Mouse (Mus musculus): ENCODE results near the gene Akna. TPM values are rescaled to one million over a fixed set of nuclear protein-coding genes. Genes with fewer than 3 reads are reported as not detected.

The Akna gene
- polyA plus RNA-seq, 1 experiment from 2014 or later = 6.0 TPM

GRCm38 (mm10) chr4:63368577-63368976, 34.6 kb downstream of the Akna start:
- no peak overlapping the region for H3K27ac ChIP-seq (ENCODE audit: low read depth, low read length)
- peak; percentile 84 for DNase-seq (ENCODE audit: low spot score)
- ATAC-seq (ENCODE audit: insufficient read depth, low FRiP score, low TSS enrichment) = peak; percentile 66; the same call in 1 of the 2 replicates
- no peaks in the 10 kb centered on the region for H3K27me3 ChIP-seq (ENCODE audit: control insufficient read depth, insufficient read depth, low read length)
- H3K4me3 ChIP-seq (ENCODE audit: low read depth, low read length) = no peak overlapping the region
- no peak overlapping the region for H3K4me2 ChIP-seq (ENCODE audit: low read depth)
- H3K36me3 ChIP-seq (ENCODE audit: control insufficient read depth, insufficient read depth, low read length) = no peaks in the 10 kb centered on the region; the same call in none of the 2 replicates
- WGBS = 14% methylated on average over 4 of the region's 4 CpGs
- no peak overlapping the region for H3K9ac ChIP-seq (ENCODE audit: low read length)
- no peaks in the 10 kb centered on the region for H3K4me1 ChIP-seq (ENCODE audit: control insufficient read depth, insufficient read depth, low read length)
- H3K9me3 ChIP-seq (ENCODE audit: control insufficient read depth, low read length) = no peaks in the 10 kb centered on the region

- Histone ChIP-seq H3K27me3 (ENCODE audit: control insufficient read depth, insufficient read depth, low read length) (no peaks in the 10 kb centered on the region), H3K4me2 (ENCODE audit: low read depth) (no peak within 1 kb of the TSS), H3K4me1 (ENCODE audit: control insufficient read depth, insufficient read depth, low read length) (no peaks in the 10 kb centered on the region), H3K4me3 (ENCODE audit: low read depth, low read length) (no peak within 1 kb of the TSS), H3K36me3 (ENCODE audit: control insufficient read depth, insufficient read depth, low read length) (no peaks in the 10 kb centered on the region), H3K9me3 (ENCODE audit: control insufficient read depth, low read length) (no peaks in the 10 kb centered on the region), H3K27ac (ENCODE audit: low read depth, low read length) (no peak within 1 kb of the TSS), H3K9ac (ENCODE audit: low read length) (no peak within 1 kb of the TSS)
- ATAC-seq (ENCODE audit: insufficient read depth, low FRiP score, low TSS enrichment) (no peak), DNase-seq (ENCODE audit: low spot score) (no peak)
- 91% methylated on average over 5 of the region's 5 CpGs for WGBS
Measured at GRCm38 (mm10) chr4:63362150-63362549, 41.0 kb downstream of the Akna start, which contains the start of gene Orm2. Gene Orm2, plus strand, starts transcription at chr4:63362449.

DNA sequence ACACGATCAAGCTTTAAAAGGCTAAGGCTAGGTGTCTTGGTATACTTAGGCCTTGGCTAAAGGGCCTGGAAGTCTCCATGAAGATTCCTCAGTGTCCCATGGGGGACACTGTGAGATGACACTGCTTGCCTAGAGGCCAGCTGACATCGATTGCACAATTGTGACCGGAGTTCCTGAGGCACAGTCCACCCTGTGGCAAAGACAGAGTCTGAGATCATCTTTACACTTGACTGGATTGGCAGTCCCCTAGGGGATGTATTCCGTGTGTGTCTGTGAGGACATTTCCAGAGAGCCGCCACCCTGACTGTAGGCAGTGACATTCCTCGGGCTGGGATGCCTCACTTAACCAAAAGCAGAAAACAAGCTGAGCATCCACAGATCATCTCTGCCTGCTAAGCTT, 43.3 kb downstream of the Akna start:
- DNase-seq (ENCODE audit: low spot score) (no peak), ATAC-seq (ENCODE audit: insufficient read depth, low FRiP score, low TSS enrichment) (no peak)
- H3K9me3 ChIP-seq (ENCODE audit: control insufficient read depth, low read length) = no peaks in the 10 kb centered on the region
- H3K27me3 ChIP-seq (ENCODE audit: control insufficient read depth, insufficient read depth, low read length) = no peaks in the 10 kb centered on the region
- H3K4me2 ChIP-seq (ENCODE audit: low read depth) = no peak overlapping the region
- H3K4me1 ChIP-seq (ENCODE audit: control insufficient read depth, insufficient read depth, low read length) = no peaks in the 10 kb centered on the region
- no peaks in the 10 kb centered on the region for H3K36me3 ChIP-seq (ENCODE audit: control insufficient read depth, insufficient read depth, low read length)
- WGBS = 88% methylated on average over 6 of the region's 6 CpGs
- H3K27ac ChIP-seq (ENCODE audit: low read depth, low read length) = no peak overlapping the region
- no peak overlapping the region for H3K9ac ChIP-seq (ENCODE audit: low read length)
- no peak overlapping the region for H3K4me3 ChIP-seq (ENCODE audit: low read depth, low read length)

- Histone ChIP-seq H3K4me1 (ENCODE audit: control insufficient read depth, insufficient read depth, low read length) (no peaks in the 10 kb centered on the region), H3K9me3 (ENCODE audit: control insufficient read depth, low read length) (no peaks in the 10 kb centered on the region), H3K9ac (ENCODE audit: low read length) (no peak overlapping the region), H3K27ac (ENCODE audit: low read depth, low read length) (no peak overlapping the region), H3K4me3 (ENCODE audit: low read depth, low read length) (no peak overlapping the region), H3K36me3 (ENCODE audit: control insufficient read depth, insufficient read depth, low read length) (no peaks in the 10 kb centered on the region), H3K27me3 (ENCODE audit: control insufficient read depth, insufficient read depth, low read length) (no peaks in the 10 kb centered on the region), H3K4me2 (ENCODE audit: low read depth) (no peak overlapping the region)
- WGBS = 45% methylated on average over 2 of the region's 2 CpGs
- DNase-seq (ENCODE audit: low spot score) = no peak
- no peak for ATAC-seq (ENCODE audit: insufficient read depth, low FRiP score, low TSS enrichment)
Measured at GRCm38 (mm10) chr4:63356981-63357570, 46.1 kb downstream of the Akna start.

GRCm38 (mm10) chr4:63355877-63356665, 47.1 kb downstream of the Akna start, which contains the start of gene Orm3:
Gene Orm3, plus strand, starts transcription at chr4:63356162.
- Histone ChIP-seq H3K27me3 (ENCODE audit: control insufficient read depth, insufficient read depth, low read length) (no peaks in the 10 kb centered on the region), H3K9ac (ENCODE audit: low read length) (no peak within 1 kb of the TSS), H3K4me2 (ENCODE audit: low read depth) (no peak within 1 kb of the TSS), H3K9me3 (ENCODE audit: control insufficient read depth, low read length) (no peaks in the 10 kb centered on the region), H3K4me1 (ENCODE audit: control insufficient read depth, insufficient read depth, low read length) (no peaks in the 10 kb centered on the region), H3K4me3 (ENCODE audit: low read depth, low read length) (no peak within 1 kb of the TSS), H3K36me3 (ENCODE audit: control insufficient read depth, insufficient read depth, low read length) (no peaks in the 10 kb centered on the region), H3K27ac (ENCODE audit: low read depth, low read length) (no peak within 1 kb of the TSS)
- DNase-seq (ENCODE audit: low spot score) (no peak), ATAC-seq (ENCODE audit: insufficient read depth, low FRiP score, low TSS enrichment) (no peak)
- 86% methylated on average over 4 of the region's 4 CpGs for WGBS

DNA sequence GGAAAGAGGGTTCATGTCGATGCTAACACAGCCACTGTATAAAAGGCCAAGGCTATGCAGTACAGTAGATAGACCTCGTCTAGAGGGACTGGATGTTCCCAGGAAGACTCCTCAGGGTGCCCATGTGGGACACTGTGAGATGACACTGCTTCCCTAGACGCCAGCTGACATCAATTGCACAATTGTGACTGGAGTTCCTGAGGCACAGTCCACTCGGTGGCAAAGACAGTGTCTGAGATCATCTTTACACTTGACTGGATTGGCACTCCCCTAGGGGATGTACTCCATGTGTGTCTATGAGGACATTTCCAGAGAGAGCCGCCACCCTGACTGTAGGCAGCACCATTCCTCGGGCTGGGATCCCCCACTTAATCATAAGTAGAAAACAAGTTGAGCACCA, 54.6 kb downstream of the Akna start:
- H3K4me1 ChIP-seq (ENCODE audit: control insufficient read depth, insufficient read depth, low read length) = no peaks in the 10 kb centered on the region
- H3K4me3 ChIP-seq (ENCODE audit: low read depth, low read length) = no peak overlapping the region
- ATAC-seq (ENCODE audit: insufficient read depth, low FRiP score, low TSS enrichment) = no peak
- no peaks in the 10 kb centered on the region for H3K27me3 ChIP-seq (ENCODE audit: control insufficient read depth, insufficient read depth, low read length)
- DNase-seq (ENCODE audit: low spot score) = no peak
- no peak overlapping the region for H3K9ac ChIP-seq (ENCODE audit: low read length)
- H3K27ac ChIP-seq (ENCODE audit: low read depth, low read length) = no peak overlapping the region
- WGBS = 69% methylated on average over 6 of the region's 6 CpGs
- H3K4me2 ChIP-seq (ENCODE audit: low read depth) = no peak overlapping the region
- no peaks in the 10 kb centered on the region for H3K9me3 ChIP-seq (ENCODE audit: control insufficient read depth, low read length)
- H3K36me3 ChIP-seq (ENCODE audit: control insufficient read depth, insufficient read depth, low read length) = no peaks in the 10 kb centered on the region

DNA sequence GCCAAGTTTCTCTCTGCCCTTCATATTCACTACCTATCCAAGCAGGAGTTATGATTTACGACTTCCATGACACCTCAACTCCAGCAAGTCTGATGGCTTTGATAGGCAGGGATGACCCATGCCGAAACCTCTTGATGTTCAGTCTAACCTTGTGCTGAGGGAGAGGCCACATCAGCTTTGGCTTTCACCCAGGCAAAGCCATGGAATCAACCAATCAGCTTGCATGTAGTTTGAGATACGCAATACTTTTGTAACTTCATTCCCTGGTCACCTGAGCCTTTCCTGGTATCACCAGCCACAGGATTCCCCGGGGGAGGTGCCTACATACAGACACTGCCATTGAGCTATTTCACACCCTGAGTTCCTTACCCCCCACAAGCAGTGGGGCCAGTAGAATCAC, 56.5 kb downstream of the Akna start:
- ATAC-seq (ENCODE audit: insufficient read depth, low FRiP score, low TSS enrichment) = no peak
- Histone ChIP-seq H3K4me3 (ENCODE audit: low read depth, low read length) (no peak overlapping the region), H3K27me3 (ENCODE audit: control insufficient read depth, insufficient read depth, low read length) (no peaks in the 10 kb centered on the region), H3K27ac (ENCODE audit: low read depth, low read length) (no peak overlapping the region), H3K9me3 (ENCODE audit: control insufficient read depth, low read length) (no peaks in the 10 kb centered on the region), H3K9ac (ENCODE audit: low read length) (no peak overlapping the region), H3K4me2 (ENCODE audit: low read depth) (no peak overlapping the region), H3K36me3 (ENCODE audit: control insufficient read depth, insufficient read depth, low read length) (no peaks in the 10 kb centered on the region), H3K4me1 (ENCODE audit: control insufficient read depth, insufficient read depth, low read length) (no peaks in the 10 kb centered on the region)
- no peak for DNase-seq (ENCODE audit: low spot score)
- WGBS = 91% methylated on average over 4 of the region's 4 CpGs

- Histone ChIP-seq H3K27ac (ENCODE audit: low read depth, low read length) (no peak overlapping the region), H3K9ac (ENCODE audit: low read length) (no peak overlapping the region), H3K4me2 (ENCODE audit: low read depth) (no peak overlapping the region), H3K9me3 (ENCODE audit: control insufficient read depth, low read length) (no peaks in the 10 kb centered on the region), H3K36me3 (ENCODE audit: control insufficient read depth, insufficient read depth, low read length) (no peaks in the 10 kb centered on the region), H3K4me1 (ENCODE audit: control insufficient read depth, insufficient read depth, low read length) (no peaks in the 10 kb centered on the region), H3K4me3 (ENCODE audit: low read depth, low read length) (no peak overlapping the region), H3K27me3 (ENCODE audit: control insufficient read depth, insufficient read depth, low read length) (no peaks in the 10 kb centered on the region)
- ATAC-seq (ENCODE audit: insufficient read depth, low FRiP score, low TSS enrichment) = no peak
- no peak for DNase-seq (ENCODE audit: low spot score)
Measured at GRCm38 (mm10) chr4:63345261-63345660, 57.9 kb downstream of the Akna start.

GRCm38 (mm10) chr4:63344295-63344694, 58.9 kb downstream of the Akna start, which contains the start of gene Orm1:
Gene Orm1, plus strand, starts transcription at chr4:63344560.
- Histone ChIP-seq H3K4me3 (ENCODE audit: low read depth, low read length) (no peak within 1 kb of the TSS), H3K9me3 (ENCODE audit: control insufficient read depth, low read length) (no peaks in the 10 kb centered on the region), H3K9ac (ENCODE audit: low read length) (no peak within 1 kb of the TSS), H3K4me2 (ENCODE audit: low read depth) (no peak within 1 kb of the TSS), H3K27me3 (ENCODE audit: control insufficient read depth, insufficient read depth, low read length) (no peaks in the 10 kb centered on the region), H3K36me3 (ENCODE audit: control insufficient read depth, insufficient read depth, low read length) (no peaks in the 10 kb centered on the region), H3K4me1 (ENCODE audit: control insufficient read depth, insufficient read depth, low read length) (no peaks in the 10 kb centered on the region), H3K27ac (ENCODE audit: low read depth, low read length) (no peak within 1 kb of the TSS)
- WGBS = 88% methylated on average over 8 of the region's 8 CpGs
- DNase-seq (ENCODE audit: low spot score) (no peak), ATAC-seq (ENCODE audit: insufficient read depth, low FRiP score, low TSS enrichment) (no peak)

Data from neural tube, embryonic 11.5 days (tissue).